Mouse (Mus musculus): ENCODE measurements around the gene Tas2r135. TPM values are rescaled to one million over a fixed set of nuclear protein-coding genes. Genes with fewer than 3 reads are reported as not detected.

The Tas2r135 gene
- polyA plus RNA-seq, 1 experiment from 2014 or later = not detected

- 88% methylated on average over 15 of the region's 15 CpGs for WGBS
- no peak overlapping the region for H3K27ac ChIP-seq (replicated peaks)
- H3K9me3 ChIP-seq = no peaks in the 10 kb centered on the region
- peaks cover 1% of the 10 kb centered on the region; the same call in 1 of the 2 replicates for H3K4me1 ChIP-seq
- peaks cover 5% of the 10 kb centered on the region; the same call in 1 of the 2 replicates for H3K27me3 ChIP-seq (replicated peaks; ENCODE audit: low read depth, poor library complexity, severe bottlenecking)
- no peak overlapping the region for H3K4me3 ChIP-seq
- peaks cover 23% of the 10 kb centered on the region for H3K36me3 ChIP-seq (replicated peaks)
- DNase-seq (ENCODE audit: low spot score) = no peak
Measured at GRCm38 (mm10) chr6:42364607-42365006, 40.6 kb upstream of the Tas2r135 start.

GRCm38 (mm10) chr6:42365215-42365614, 40.0 kb upstream of the Tas2r135 start:
- Histone ChIP-seq H3K27ac (replicated peaks) (no peak overlapping the region), H3K36me3 (replicated peaks) (peaks cover 17% of the 10 kb centered on the region), H3K27me3 (replicated peaks; ENCODE audit: low read depth, poor library complexity, severe bottlenecking) (peaks cover 5% of the 10 kb centered on the region; the same call in 1 of the 2 replicates), H3K9me3 (no peaks in the 10 kb centered on the region), H3K4me3 (no peak overlapping the region), H3K4me1 (peaks cover 6% of the 10 kb centered on the region)
- WGBS = 96% methylated on average over 6 of the region's 6 CpGs
- no peak for DNase-seq (ENCODE audit: low spot score)

- 20% methylated on average over 3 of the region's 3 CpGs for whole genome bisulfite sequencing
- Histone ChIP-seq H3K4me3 (no peak overlapping the region), H3K36me3 (replicated peaks) (0 out of 2 replicates have a peak, but pooled peaks cover 2% of the 10 kb centered on the region), H3K27ac (replicated peaks) (no peak overlapping the region), H3K27me3 (replicated peaks; ENCODE audit: low read depth, poor library complexity, severe bottlenecking) (peaks cover 32% of the 10 kb centered on the region), H3K4me1 (peaks cover 37% of the 10 kb centered on the region), H3K9me3 (no peaks in the 10 kb centered on the region)
- no peak for DNase-seq (ENCODE audit: low spot score)
Measured at GRCm38 (mm10) chr6:42369870-42370269, 35.4 kb upstream of the Tas2r135 start.

DNA sequence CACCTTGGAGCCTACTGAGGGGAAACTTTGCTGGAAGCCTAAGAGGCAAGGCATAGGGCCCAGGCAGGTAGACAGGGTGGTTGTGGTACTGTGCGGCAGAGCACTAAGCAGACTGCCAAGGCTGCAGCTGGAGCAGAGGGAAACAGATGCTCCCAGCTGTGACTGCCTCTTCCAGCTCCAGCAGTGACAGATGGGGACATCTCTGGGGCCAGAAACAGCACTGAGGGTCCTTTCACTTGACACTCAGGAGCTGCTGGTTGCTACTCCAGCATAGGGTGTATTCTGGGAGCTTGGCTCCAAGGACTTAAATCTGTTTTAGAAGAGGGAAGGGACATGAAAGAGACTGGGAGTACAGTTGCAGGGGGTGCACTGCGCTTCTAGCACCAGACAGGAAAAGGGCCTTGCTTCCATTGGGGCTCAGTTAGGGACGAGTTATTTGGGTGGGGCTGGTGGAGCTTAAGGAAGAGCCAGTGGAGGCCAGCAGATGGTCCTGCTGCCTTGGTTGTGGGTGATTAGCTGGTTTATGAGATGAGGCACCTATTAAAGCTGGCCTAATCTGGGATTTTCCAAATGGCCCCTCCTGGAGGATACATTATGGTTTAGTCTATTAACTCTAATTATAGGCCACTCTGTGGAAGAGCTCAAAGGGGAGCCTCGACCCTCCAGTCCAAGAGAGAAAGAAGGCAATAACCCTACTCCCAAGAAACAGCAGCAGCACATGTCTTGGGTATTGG, 34.4 kb upstream of the Tas2r135 start:
- Histone ChIP-seq H3K36me3 (replicated peaks) (no peaks in the 10 kb centered on the region), H3K4me1 (peaks cover 37% of the 10 kb centered on the region), H3K9me3 (no peaks in the 10 kb centered on the region), H3K27ac (replicated peaks) (no peak overlapping the region), H3K27me3 (replicated peaks; ENCODE audit: low read depth, poor library complexity, severe bottlenecking) (peaks cover 32% of the 10 kb centered on the region), H3K4me3 (no peak overlapping the region)
- DNase-seq (ENCODE audit: low spot score) = no peak
- 50% methylated on average over 4 of the region's 4 CpGs for WGBS

GRCm38 (mm10) chr6:42372001-42372400, 33.2 kb upstream of the Tas2r135 start:
- Histone ChIP-seq H3K4me3 (peak overlapping the region; percentile 71), H3K9me3 (no peaks in the 10 kb centered on the region), H3K36me3 (replicated peaks) (no peaks in the 10 kb centered on the region), H3K27me3 (replicated peaks; ENCODE audit: low read depth, poor library complexity, severe bottlenecking) (peaks cover 32% of the 10 kb centered on the region), H3K27ac (replicated peaks) (no peak overlapping the region), H3K4me1 (peaks cover 39% of the 10 kb centered on the region)
- 4% methylated on average over 3 of the region's 3 CpGs for WGBS
- no peak for DNase-seq (ENCODE audit: low spot score)

- H3K27me3 ChIP-seq (replicated peaks; ENCODE audit: low read depth, poor library complexity, severe bottlenecking) = peaks cover 30% of the 10 kb centered on the region
- H3K4me1 ChIP-seq = peaks cover 39% of the 10 kb centered on the region
- peak overlapping the region; percentile 71 for H3K4me3 ChIP-seq
- H3K9me3 ChIP-seq = no peaks in the 10 kb centered on the region
- DNase-seq (ENCODE audit: low spot score) = no peak
- no peak overlapping the region; the same call in 1 of the 2 replicates for H3K27ac ChIP-seq (replicated peaks)
- no peaks in the 10 kb centered on the region for H3K36me3 ChIP-seq (replicated peaks)
- WGBS = 11% methylated on average over 9 of the region's 9 CpGs
Measured at GRCm38 (mm10) chr6:42372421-42372815, 32.8 kb upstream of the Tas2r135 start.

DNA sequence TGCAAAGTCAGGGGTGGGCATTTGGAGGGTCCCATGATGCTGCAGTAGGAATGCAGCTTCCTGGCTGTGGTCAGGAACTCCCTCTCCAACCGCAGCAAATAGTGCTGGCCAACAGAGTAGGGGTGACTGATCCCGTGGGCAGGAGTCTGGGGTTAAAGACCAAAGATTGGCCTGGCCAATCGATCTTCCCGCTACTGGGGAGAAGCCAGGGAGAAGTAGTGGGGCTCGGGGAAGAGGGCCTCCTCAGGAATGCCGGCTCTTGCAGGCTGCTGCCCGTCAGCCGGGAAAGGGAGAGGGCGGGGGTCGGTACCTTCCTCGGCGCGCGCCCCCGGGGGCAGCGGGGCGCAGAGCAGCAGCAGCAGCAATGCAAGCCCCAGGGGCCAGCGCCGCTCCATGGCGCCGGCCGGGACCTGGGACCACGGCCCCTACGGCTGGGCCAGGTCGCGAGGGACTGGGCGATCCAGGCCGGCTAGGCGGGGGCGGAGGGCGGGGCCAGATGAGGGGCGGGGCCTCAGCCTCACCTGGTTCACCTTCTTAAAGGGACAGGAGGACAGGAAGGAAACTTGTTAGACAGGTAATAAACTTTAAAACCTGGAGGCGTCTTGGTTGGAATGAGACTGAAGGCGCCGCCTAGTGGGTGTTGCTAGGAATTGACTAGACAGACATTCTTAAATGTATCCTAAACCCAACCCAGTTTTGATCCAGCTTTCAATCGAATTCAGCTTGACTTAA, 32.3 kb upstream of the Tas2r135 start, which contains the start of gene Epha1:
TSS of gene Epha1 (minus strand) at position 453 of the 732 bp plus-strand sequence.
- DNase-seq (ENCODE audit: low spot score) = peak; percentile 75
- peak within 1 kb of the TSS; percentile 71 for H3K4me3 ChIP-seq
- H3K9me3 ChIP-seq = no peaks in the 10 kb centered on the region
- peaks cover 39% of the 10 kb centered on the region for H3K4me1 ChIP-seq
- H3K27me3 ChIP-seq (replicated peaks; ENCODE audit: low read depth, poor library complexity, severe bottlenecking) = peaks cover 26% of the 10 kb centered on the region
- under 1% methylated on average over 36 of the region's 36 CpGs for WGBS
- peak within 1 kb of the TSS; percentile 77 for H3K27ac ChIP-seq (replicated peaks)
- H3K36me3 ChIP-seq (replicated peaks) = no peaks in the 10 kb centered on the region

DNA sequence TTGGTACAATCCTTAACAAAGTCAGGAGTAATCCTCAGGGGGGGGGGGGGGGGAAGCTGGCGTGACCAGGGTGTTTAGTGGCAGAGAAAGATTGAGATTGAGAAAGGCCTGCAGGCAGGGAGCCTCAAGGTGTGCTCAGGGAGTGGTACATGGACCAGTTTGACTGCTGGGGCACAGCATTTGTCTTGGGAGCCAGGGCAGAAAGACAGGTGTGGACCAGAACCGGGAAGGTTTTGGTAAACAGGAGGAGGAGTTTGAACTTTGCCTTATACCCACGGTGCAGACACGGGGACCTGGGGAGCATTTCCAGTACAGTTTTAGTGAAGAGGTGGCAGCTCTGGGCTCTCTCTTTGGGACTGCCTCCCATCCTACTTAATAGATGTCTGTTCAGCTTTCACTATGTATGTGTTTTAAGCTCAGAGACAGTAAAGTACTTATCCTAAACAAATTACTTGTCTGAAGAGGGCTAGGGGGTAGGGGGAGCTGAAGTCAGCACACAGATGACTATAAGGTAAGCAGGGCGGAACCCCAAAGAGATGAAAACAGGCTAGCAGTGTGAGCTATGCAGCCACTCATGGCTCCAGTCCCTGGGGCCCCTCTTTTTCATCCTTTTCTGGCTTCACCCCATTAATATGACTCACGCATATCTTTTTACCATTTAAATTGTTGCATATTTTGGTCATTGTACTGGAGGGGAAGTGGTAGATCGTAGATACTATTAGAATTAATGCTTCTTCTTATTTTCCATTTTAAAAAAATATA, 31.4 kb upstream of the Tas2r135 start:
- DNase-seq (ENCODE audit: low spot score) = no peak
- Histone ChIP-seq H3K27me3 (replicated peaks; ENCODE audit: low read depth, poor library complexity, severe bottlenecking) (peaks cover 26% of the 10 kb centered on the region), H3K36me3 (replicated peaks) (no peaks in the 10 kb centered on the region), H3K9me3 (no peaks in the 10 kb centered on the region), H3K4me1 (peaks cover 39% of the 10 kb centered on the region), H3K27ac (replicated peaks) (no peak overlapping the region), H3K4me3 (peak overlapping the region; percentile 71)
- WGBS = 44% methylated on average over 7 of the region's 7 CpGs

DNA sequence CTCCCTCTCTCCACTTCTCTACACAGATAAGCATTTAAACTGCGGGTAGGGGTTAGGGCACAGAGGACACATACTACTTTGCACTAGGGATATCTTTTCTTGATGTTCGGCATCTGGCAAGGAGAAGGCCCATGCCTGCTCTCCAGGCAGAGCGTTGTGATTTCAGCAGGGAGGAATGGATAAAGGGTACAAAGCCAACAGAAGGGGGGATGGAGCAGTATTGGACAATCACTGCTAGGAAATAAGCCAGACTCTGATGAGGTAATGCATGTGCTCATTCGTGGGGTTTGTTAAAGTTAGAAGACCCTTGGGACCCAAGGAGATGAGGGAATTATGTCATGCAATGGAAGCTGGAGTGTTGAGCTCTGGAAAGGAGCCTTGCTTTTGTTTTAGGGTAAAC, 30.5 kb upstream of the Tas2r135 start:
- Histone ChIP-seq H3K9me3 (no peaks in the 10 kb centered on the region), H3K4me3 (no peak overlapping the region), H3K27ac (replicated peaks) (no peak overlapping the region), H3K4me1 (peaks cover 37% of the 10 kb centered on the region), H3K36me3 (replicated peaks) (no peaks in the 10 kb centered on the region), H3K27me3 (replicated peaks; ENCODE audit: low read depth, poor library complexity, severe bottlenecking) (peaks cover 26% of the 10 kb centered on the region)
- DNase-seq (ENCODE audit: low spot score) = no peak
- WGBS = 74% methylated on average over 4 of the region's 4 CpGs

GRCm38 (mm10) chr6:42375131-42375530, 30.1 kb upstream of the Tas2r135 start:
- 83% methylated on average over 2 of the region's 2 CpGs for WGBS
- no peaks in the 10 kb centered on the region for H3K9me3 ChIP-seq
- H3K4me1 ChIP-seq = peaks cover 33% of the 10 kb centered on the region
- H3K4me3 ChIP-seq = no peak overlapping the region
- H3K36me3 ChIP-seq (replicated peaks) = no peaks in the 10 kb centered on the region
- no peak for DNase-seq (ENCODE audit: low spot score)
- H3K27me3 ChIP-seq (replicated peaks; ENCODE audit: low read depth, poor library complexity, severe bottlenecking) = peaks cover 26% of the 10 kb centered on the region
- H3K27ac ChIP-seq (replicated peaks) = no peak overlapping the region

DNA sequence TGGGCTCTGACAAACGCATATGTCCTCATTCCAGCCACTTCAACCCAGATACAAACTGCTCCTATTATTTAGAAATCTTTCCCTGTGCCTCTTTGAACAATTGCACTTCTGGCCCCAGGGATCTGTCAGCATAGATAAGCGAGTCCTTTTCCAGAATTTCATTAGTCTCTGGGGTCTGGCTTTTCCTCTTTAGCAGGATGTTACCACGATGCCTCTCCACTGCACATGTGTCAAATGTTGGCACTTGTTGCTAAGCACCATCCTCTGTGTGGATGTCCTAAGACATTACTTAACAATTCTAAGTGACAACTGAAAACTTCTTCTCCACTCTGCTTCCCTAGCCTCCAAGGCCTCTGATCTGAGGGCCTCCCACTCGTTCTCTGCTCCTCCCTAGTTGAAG, 29.2 kb upstream of the Tas2r135 start:
- DNase-seq (ENCODE audit: low spot score) = no peak
- H3K27me3 ChIP-seq (replicated peaks; ENCODE audit: low read depth, poor library complexity, severe bottlenecking) = peaks cover 21% of the 10 kb centered on the region
- no peak overlapping the region for H3K27ac ChIP-seq (replicated peaks)
- H3K9me3 ChIP-seq = no peaks in the 10 kb centered on the region
- H3K36me3 ChIP-seq (replicated peaks) = no peaks in the 10 kb centered on the region
- 51% methylated on average over 4 of the region's 4 CpGs for WGBS
- H3K4me3 ChIP-seq = no peak overlapping the region
- H3K4me1 ChIP-seq = peaks cover 30% of the 10 kb centered on the region

DNA sequence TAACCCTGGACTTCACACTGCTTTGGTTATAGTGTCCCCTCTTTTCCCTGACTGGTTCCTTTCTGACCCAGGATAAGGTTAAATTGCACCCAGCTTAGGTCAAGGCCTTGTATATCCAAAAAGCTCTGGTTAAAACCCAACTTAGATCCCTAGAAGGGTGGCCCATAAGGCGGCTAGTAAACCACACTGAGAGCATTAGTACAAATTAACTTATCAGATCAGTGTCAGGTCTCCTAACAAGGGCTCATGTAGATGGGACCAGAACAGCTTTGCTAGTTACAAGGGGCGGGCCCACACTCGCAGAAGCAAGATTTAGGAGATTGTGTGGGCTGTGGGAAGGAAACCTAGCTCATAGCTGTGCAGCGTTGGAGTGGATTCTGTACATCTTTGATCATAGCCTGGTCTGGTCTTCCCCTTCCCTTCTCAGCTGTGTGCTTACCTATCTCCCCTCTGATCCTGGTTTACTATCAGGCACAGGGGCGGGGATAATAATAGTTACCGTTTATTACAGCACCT, 28.7 kb upstream of the Tas2r135 start:
- peaks cover 15% of the 10 kb centered on the region for H3K27me3 ChIP-seq (replicated peaks; ENCODE audit: low read depth, poor library complexity, severe bottlenecking)

More for the DNA sequence above, 28.7 kb upstream of the Tas2r135 start:
- H3K9me3 ChIP-seq = no peaks in the 10 kb centered on the region
- H3K4me1 ChIP-seq = peaks cover 30% of the 10 kb centered on the region
- 75% methylated on average over 6 of the region's 6 CpGs for WGBS
- no peak for DNase-seq (ENCODE audit: low spot score)
- H3K27ac ChIP-seq (replicated peaks) = no peak overlapping the region
- no peaks in the 10 kb centered on the region for H3K36me3 ChIP-seq (replicated peaks)
- no peak overlapping the region for H3K4me3 ChIP-seq

Measured in embryonic facial prominence, embryonic 10.5 days (tissue).